Mouse (Mus musculus) heart, embryonic 11.5 days (tissue): ENCODE data around the gene Gm28042. TPM values are rescaled to one million over a fixed set of nuclear protein-coding genes. Genes with fewer than 3 reads are reported as not detected.

Experiments
- ATAC-seq: fragments of 200-750 bp; cut with Nextera tagmentation; replicated peaks from 2 replicates; pipeline ENCODE4 v1.8.0; 2017; ENCODE audit warnings: moderate library complexity; ENCODE audit not compliant: insufficient number of reproducible peaks, low FRiP score, low TSS enrichment
- H3K27ac ChIP-seq: fragments of 300-500 bp; sonication (generic); 2 replicates; pipeline ENCODE4 v1.5.1; 2014; ENCODE audit warnings: mild to moderate bottlenecking, low read depth, low read length
- H3K27me3 ChIP-seq: fragments of 300-500 bp; sonication (generic); 2 replicates; pipeline ENCODE4 v1.6.1; 2014; ENCODE audit warnings: mild to moderate bottlenecking, low read length, mixed read lengths; ENCODE audit not compliant: control insufficient read depth, insufficient read depth
- H3K36me3 ChIP-seq: fragments of 300-500 bp; sonication (generic); 2 replicates; pipeline ENCODE4 v1.6.1; 2014; ENCODE audit warnings: mild to moderate bottlenecking, low read length, moderate library complexity, mixed read lengths; ENCODE audit not compliant: control insufficient read depth, insufficient read depth
- H3K4me1 ChIP-seq: fragments of 300-500 bp; sonication (generic); 2 replicates; pipeline ENCODE4 v1.6.1; 2014; ENCODE audit warnings: low read length; ENCODE audit not compliant: control insufficient read depth, insufficient read depth
- H3K4me2 ChIP-seq: fragments of 300-500 bp; sonication (generic); 2 replicates; pipeline ENCODE4 v1.6.1; 2014; ENCODE audit warnings: mild to moderate bottlenecking, moderate library complexity
- H3K4me3 ChIP-seq: fragments of 300-500 bp; sonication (generic); 2 replicates; pipeline ENCODE4 v1.5.1; 2014; ENCODE audit warnings: low read depth, low read length
- H3K9ac ChIP-seq: fragments of 300-500 bp; sonication (generic); 2 replicates; pipeline ENCODE4 v1.6.1; 2014; ENCODE audit warnings: mild to moderate bottlenecking, low read depth, low read length, moderate library complexity
- H3K9me3 ChIP-seq: fragments of 300-500 bp; sonication (generic); replicated peaks from 2 replicates; pipeline ENCODE4 v1.6.1; 2016; ENCODE audit warnings: low read length; ENCODE audit not compliant: control insufficient read depth
- WGBS: fragments of 180-500 bp; shearing (Covaris S2); extraction: QIAGEN DNeasy Blood & Tissue Kit; methylation state at CpG from one replicate; pipeline ENCODE4 v1.1.7; 2014; ENCODE audit not compliant: insufficient replicate concordance; 5-methylcytosine and 5-hydroxymethylcytosine counted together
- polyA plus RNA-seq: library from polyadenylated mRNA; unstranded; fragments of >200 nt; fragmentation: Nextera tagmentation; extraction: Ambion mirVana; gene quantifications from 2 replicates; pipeline ENCODE4 v1.2.1, GENCODE M21; 2014

Gene Gm28042
- polyA plus RNA-seq: 0.92 and 1.8 TPM in 2 replicates

DNA sequence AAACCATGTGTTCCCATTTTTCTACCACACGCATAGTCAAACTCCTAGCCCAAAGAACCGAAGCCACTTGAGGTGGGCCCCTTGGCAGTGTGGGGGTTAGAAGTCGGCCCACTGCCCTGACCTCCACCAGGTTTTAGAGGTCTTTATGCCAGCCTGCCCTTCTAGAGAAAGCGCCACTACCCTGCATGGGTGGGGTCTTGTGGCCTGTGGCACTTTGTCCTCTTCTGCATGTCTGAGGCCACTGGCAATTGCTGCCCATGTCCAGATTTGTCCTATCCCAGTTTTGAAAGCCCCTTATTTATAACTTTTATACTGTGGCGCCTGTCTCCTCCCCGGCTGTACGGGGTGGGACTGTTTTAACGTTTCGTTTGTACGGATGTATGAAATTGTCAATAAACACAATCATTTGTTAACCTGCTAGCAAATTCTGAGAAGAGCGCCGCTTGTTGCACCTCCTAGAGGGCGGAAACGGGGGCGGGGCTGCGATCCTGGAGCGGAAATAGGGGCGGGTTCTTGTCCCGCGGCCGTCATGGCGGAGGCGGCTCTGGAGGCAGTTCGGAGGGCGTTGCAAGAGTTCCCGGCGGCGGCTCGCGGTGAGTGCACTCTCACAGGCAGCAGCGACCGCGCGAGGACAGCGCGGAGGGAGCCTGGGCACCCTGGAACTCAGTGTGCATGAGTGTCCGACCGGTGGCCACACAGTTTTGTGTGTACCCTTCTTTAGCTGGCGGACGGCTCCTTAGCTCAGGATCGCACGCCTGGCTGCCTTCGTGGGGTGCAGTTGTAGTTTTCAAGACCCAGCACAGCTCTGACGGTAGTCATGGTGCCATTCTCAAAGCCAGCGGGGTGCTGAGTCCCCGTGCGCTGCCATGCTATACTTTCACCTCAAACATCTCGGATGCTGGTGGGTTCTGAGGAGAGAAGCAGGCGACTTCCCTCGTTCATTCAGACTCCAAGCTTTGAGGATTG is at the start of gene Gm28042, which contains the start of gene Jmjd7:
Gene Gm28042, plus strand, starts transcription at position 510 of the 966 bp plus-strand sequence.
Gene Jmjd7, plus strand, starts transcription at position 500 of the 966 bp plus-strand sequence.
- peak; percentile 82 for ATAC-seq
- H3K4me2 ChIP-seq: peak within 1 kb of the TSS; percentile 77
- H3K9me3 ChIP-seq: no peaks in the 10 kb centered on the region
- peak within 1 kb of the TSS; percentile 83 for H3K4me3 ChIP-seq
- peaks cover 8% of the 10 kb centered on the region for H3K4me1 ChIP-seq
- H3K27me3 ChIP-seq: no peaks in the 10 kb centered on the region
- WGBS: 6% methylated on average over 50 of the region's 50 CpGs
- H3K9ac ChIP-seq: peak within 1 kb of the TSS; percentile 96
- peak within 1 kb of the TSS; percentile 82 for H3K27ac ChIP-seq
- H3K36me3 ChIP-seq: peaks cover 12% of the 10 kb centered on the region; the same call in 1 of the 2 replicates

DNA sequence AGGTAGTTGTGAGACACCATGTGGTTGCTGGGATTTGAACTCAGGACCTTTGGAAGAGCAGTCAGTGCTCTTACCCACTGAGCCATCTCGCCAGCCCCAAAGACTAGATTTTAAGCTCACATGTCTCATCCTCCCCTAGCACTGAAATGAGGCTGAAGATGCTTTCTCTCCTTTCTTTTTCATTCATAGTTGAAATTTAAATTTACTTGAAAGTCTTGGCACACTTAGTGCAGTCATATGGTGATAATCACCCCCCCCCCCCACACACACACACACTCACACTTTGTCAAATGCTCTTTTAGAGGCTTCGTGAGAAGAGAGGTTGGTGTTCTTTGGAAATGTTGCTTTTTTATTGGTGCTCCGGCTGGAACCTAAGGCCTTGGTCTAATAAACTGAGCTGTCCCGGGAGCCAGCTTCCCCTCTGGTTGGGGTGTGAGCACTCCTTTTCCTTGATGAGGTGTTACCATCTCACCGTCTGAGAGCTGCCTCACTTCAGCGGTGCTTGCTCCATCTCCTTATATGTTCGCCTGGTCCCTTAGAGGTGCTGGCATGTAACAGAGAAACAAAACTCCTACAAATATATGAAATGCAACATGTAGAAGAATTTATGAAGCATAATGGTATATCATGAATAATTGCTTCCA is 46.8 kb upstream of the Gm28042 start:
- H3K4me3 ChIP-seq: no peak overlapping the region
- H3K27me3 ChIP-seq: no peaks in the 10 kb centered on the region
- no peak overlapping the region for H3K9ac ChIP-seq
- no peak overlapping the region for H3K4me2 ChIP-seq
- H3K36me3 ChIP-seq: no peaks in the 10 kb centered on the region
- 80% methylated on average over 7 of the region's 7 CpGs for WGBS
- no peaks in the 10 kb centered on the region for H3K4me1 ChIP-seq
- no peak overlapping the region for H3K27ac ChIP-seq
- H3K9me3 ChIP-seq: no peaks in the 10 kb centered on the region
- no peak for ATAC-seq

DNA sequence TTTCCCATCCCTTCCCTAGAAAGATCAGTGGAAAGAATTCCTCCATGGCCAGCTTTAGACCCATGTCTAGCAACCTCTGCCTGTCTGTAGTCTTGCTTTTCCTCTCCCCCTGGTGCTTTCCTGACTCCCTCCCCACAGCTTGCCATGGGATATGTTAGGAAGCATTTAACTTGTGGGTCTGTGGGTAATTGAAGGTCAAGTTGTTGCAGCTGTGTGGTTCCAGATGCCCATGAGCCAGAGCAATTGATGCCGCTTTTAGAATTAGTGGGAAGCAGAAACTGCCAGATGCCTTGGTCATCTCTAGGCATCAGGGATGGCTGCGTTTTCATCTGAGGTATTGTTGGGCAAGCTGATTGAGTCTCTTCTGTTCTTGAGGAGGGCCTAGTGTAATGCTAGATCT is 45.7 kb upstream of the Gm28042 start:
- H3K9ac ChIP-seq: no peak overlapping the region
- H3K4me3 ChIP-seq: no peak overlapping the region
- no peaks in the 10 kb centered on the region for H3K4me1 ChIP-seq

DNA sequence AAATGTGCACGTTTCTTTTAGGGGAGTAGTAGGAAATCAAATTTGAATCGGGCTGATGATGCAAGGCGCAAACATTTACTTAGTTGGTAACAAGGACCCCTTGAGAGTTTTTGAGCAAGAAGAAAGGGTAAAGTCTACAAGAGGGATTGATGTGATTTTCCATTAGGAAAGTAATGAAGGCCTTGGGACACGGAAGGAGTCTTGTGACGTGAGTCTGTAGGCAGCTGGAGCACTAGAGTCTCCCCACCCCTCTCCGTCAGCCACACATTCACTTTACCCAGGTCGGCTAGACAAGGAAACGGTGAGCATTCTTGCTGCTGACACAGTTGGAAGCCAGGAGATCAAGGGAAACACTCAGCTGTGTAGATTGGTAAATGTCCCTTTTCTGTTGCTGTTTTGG is 41.4 kb upstream of the Gm28042 start:
- no peaks in the 10 kb centered on the region for H3K36me3 ChIP-seq
- ATAC-seq: no peak
- H3K4me3 ChIP-seq: no peak overlapping the region
- no peaks in the 10 kb centered on the region for H3K4me1 ChIP-seq
- H3K4me2 ChIP-seq: no peak overlapping the region
- H3K27me3 ChIP-seq: no peaks in the 10 kb centered on the region
- H3K9ac ChIP-seq: no peak overlapping the region
- H3K27ac ChIP-seq: no peak overlapping the region
- WGBS: 61% methylated on average over 8 of the region's 8 CpGs
- H3K9me3 ChIP-seq: no peaks in the 10 kb centered on the region

More for the DNA sequence above, 45.7 kb upstream of the Gm28042 start:
- Histone ChIP-seq H3K4me2 (no peak overlapping the region), H3K27ac (no peak overlapping the region), H3K9me3 (no peaks in the 10 kb centered on the region), H3K27me3 (no peaks in the 10 kb centered on the region), H3K36me3 (no peaks in the 10 kb centered on the region)
- WGBS: 73% methylated on average over 2 of the region's 2 CpGs
- ATAC-seq: no peak

DNA sequence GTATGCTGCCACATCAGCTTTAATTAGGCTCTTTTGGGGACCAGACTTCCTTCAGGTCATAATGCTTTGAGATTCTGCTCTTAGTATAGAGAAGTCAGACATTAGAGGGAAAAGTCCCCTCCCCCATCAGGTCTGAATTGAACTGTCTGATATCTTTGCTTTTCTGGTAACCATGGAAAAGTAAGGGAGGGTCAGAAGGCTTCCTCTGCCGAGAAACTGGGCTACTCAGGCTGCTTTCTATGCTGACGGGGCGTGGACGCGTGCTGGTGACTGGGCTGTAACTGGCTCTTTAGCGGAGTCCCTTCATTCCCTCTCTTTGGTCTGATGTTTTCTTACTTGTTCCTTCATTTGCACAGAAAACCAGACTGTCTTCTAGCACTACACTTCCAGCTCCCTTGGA is 40.9 kb upstream of the Gm28042 start:
- WGBS: 54% methylated on average over 6 of the region's 6 CpGs
- Histone ChIP-seq H3K9ac (no peak overlapping the region), H3K9me3 (no peaks in the 10 kb centered on the region), H3K4me3 (no peak overlapping the region), H3K27ac (no peak overlapping the region), H3K4me1 (no peaks in the 10 kb centered on the region), H3K4me2 (no peak overlapping the region), H3K36me3 (no peaks in the 10 kb centered on the region), H3K27me3 (no peaks in the 10 kb centered on the region)
- no peak for ATAC-seq

DNA sequence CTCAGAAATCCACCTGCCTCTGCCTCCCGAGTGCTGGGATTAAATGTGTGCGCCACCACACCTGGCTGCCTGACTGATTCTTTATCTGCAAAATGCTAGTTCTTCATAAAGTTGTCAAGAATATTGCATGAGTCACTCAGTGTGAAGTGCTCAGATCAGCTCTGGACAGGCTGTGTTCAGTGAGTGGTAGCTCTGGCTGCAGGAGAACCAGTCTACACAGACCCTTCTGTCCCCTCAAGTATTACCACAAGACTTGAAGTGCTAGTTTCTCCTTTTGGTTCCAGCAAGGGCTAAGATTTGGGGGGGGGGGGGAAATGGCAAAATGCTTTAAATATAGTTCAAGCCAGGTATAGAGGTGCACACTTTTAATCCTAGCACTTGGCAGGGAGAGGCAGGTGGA is 39.9 kb upstream of the Gm28042 start:
- no peaks in the 10 kb centered on the region for H3K27me3 ChIP-seq
- no peaks in the 10 kb centered on the region for H3K4me1 ChIP-seq
- no peak overlapping the region for H3K27ac ChIP-seq
- H3K4me2 ChIP-seq: no peak overlapping the region
- H3K9me3 ChIP-seq: no peaks in the 10 kb centered on the region
- no peak overlapping the region for H3K4me3 ChIP-seq
- no peak overlapping the region for H3K9ac ChIP-seq
- no peaks in the 10 kb centered on the region for H3K36me3 ChIP-seq
- WGBS: 92% methylated on average over 2 of the region's 2 CpGs
- no peak for ATAC-seq

DNA sequence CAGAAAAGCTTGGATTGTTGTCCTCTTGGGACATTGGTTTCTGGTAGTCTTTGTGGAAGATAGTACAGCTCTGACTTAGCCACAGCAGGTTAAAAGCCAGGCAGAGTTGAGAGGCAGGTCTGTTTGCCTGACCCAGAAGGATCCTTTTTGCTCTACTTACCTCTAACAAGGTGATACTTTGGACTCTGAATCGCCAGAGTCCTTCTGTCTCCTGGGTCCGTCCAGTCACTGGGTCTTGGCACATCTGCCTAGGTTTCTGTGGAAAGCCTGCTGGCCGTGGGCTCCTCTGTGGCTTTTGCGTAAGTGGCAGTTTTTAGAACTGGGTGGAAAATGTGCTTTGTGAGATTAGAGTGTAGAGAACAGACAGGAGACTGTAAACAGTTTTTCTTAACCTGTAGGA is 38.3 kb upstream of the Gm28042 start:
- Histone ChIP-seq H3K4me2 (no peak overlapping the region), H3K27ac (no peak overlapping the region), H3K9ac (no peak overlapping the region), H3K36me3 (no peaks in the 10 kb centered on the region), H3K9me3 (no peaks in the 10 kb centered on the region), H3K4me3 (no peak overlapping the region), H3K27me3 (no peaks in the 10 kb centered on the region), H3K4me1 (no peaks in the 10 kb centered on the region)
- WGBS: 86% methylated on average over 4 of the region's 4 CpGs
- no peak for ATAC-seq

DNA sequence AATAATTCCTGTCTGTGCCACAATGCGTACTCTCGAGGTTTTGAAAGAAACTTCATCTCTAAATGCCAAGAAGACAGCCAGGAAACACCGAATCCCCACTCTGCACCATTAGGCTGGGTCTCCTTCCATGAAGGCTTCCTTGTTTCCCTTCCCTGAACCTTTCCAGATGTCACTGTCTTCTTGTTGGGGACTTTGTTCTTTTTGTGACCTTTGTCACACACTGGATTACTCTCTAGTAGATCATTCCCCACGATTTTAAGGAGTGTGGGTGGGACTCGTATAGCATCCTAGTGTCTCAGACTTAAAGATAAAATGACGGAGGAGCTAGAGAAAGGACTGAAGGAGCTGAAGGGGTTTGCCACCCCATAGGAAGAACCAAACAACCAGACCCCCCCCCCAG is 36.4 kb upstream of the Gm28042 start:
- Histone ChIP-seq H3K4me1 (peaks cover 4% of the 10 kb centered on the region; the same call in 1 of the 2 replicates), H3K9me3 (no peaks in the 10 kb centered on the region), H3K4me3 (no peak overlapping the region), H3K27ac (no peak overlapping the region), H3K9ac (no peak overlapping the region), H3K27me3 (no peaks in the 10 kb centered on the region), H3K4me2 (no peak overlapping the region), H3K36me3 (no peaks in the 10 kb centered on the region)
- ATAC-seq: no peak
- WGBS: 82% methylated on average over 6 of the region's 6 CpGs
